7 mouse cellular contexts compared by ENCODE assay signal in the genomic region with DNA sequence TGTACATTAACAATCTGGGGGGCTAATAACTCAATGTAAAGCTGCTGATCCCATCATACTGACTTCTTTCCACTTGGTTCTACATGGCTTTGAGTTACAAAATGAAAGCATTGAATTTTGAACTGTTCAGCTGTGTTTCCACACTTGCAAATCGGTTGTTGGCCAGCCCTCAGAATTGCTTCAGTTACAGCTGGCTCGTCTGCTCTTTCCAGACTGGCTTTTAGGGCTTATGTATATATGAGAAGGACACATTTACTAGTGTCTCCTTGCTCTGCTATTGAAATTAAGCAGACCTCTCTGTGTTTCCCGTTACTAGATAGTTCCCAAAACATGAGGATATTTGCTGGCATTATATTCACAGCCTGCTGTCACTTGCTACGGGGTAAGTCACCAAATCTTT. TPM values are rescaled to one million over a fixed set of nuclear protein-coding genes. Genes with fewer than 3 reads are reported as not detected.
DNase-seq lines count a peak whose midpoint lies in the region; ATAC-seq and TF ChIP-seq lines count a peak whose summit lies in the region.

No protein-coding gene starts in this region.

- TF ChIP-seq CTCF in left cerebral cortex, adult 2 months (IDR thresholded peaks at IDR 0.05), result no peak

- H3K27ac ChIP-seq in left cerebral cortex, adult 2 months, result 0 out of 2 replicates have a peak overlapping the region, but pooled peaks have one; percentile 6
- 0 out of 2 replicates have a peak overlapping the region, but pooled peaks have one; percentile 40 for H3K27ac ChIP-seq in embryonic facial prominence, embryonic 14.5 days (replicated peaks; ENCODE audit: low read depth, low read length)

- 49% methylated on average over 4 of the region's 4 CpGs for WGBS in embryonic facial prominence, embryonic 14.5 days

- peak overlapping the region; percentile 30 for H3K4me2 ChIP-seq in embryonic facial prominence, embryonic 14.5 days (ENCODE audit: low read depth, low read length)

- 0 out of 2 replicates have a peak, but pooled peaks cover 4% of the 10 kb centered on the region for H3K4me1 ChIP-seq in embryonic facial prominence, embryonic 14.5 days (ENCODE audit: control insufficient read depth, insufficient read depth, low read length)

- H3K9me3 ChIP-seq in embryonic facial prominence, embryonic 14.5 days (ENCODE audit: control insufficient read depth, low read length), result no peaks in the 10 kb centered on the region

- DNase-seq in left cerebral cortex, adult 2 months (ENCODE audit: extremely low spot score in 1 of 2, low spot score in 2 of 2), result peak in 1 of 2 experiments; percentile 18
- DNase-seq in left cerebral cortex, adult 8-10 months (ENCODE audit: low spot score in 2 of 2), result no peak
- DNase-seq in adipocyte (ENCODE audit: low spot score), result peak; percentile 73
- DNase-seq in embryonic facial prominence, embryonic 14.5 days (ENCODE audit: low spot score), result peak; percentile 80
- DNase-seq in lung, postnatal 36 days, result peak; percentile 39
- no peak for DNase-seq in cerebellum, adult 11 months
- DNase-seq in spleen, adult 18-20 months, result no peak

- ATAC-seq in embryonic facial prominence, embryonic 14.5 days (ENCODE audit: low read depth), result no peak; the same call in 1 of the 2 replicates

- intact Hi-C loops in left cerebral cortex, adult 2 months (cut with DNase I), result no loop called here

- no peaks in the 10 kb centered on the region for H3K36me3 ChIP-seq in embryonic facial prominence, embryonic 14.5 days (ENCODE audit: control insufficient read depth, insufficient read depth, low read length)

- H3K4me3 ChIP-seq in left cerebral cortex, adult 2 months, result peak overlapping the region; percentile 21
- no peak overlapping the region for H3K4me3 ChIP-seq in embryonic facial prominence, embryonic 14.5 days (ENCODE audit: low read depth, low read length)

- H3K9ac ChIP-seq in embryonic facial prominence, embryonic 14.5 days (ENCODE audit: low read depth, low read length), result no peak overlapping the region

- no peaks in the 10 kb centered on the region for H3K27me3 ChIP-seq in embryonic facial prominence, embryonic 14.5 days (replicated peaks; ENCODE audit: control insufficient read depth, insufficient read depth, low read length)

RNA-seq across cellular contexts. Expression of a gene that starts 4.9 kb away (rescaled TPM):
- total RNA-seq in left cerebral cortex, adult 2 months (2021), result 1 to 10 TPM in 1 of 2 experiments, under 1 TPM in 1; 0.89 to 1.3 TPM
- total RNA-seq in left cerebral cortex, adult 8-10 months (2022), result 1 to 10 TPM; 1.6 to 3.4 (median 2.2) TPM
- polyA plus RNA-seq in embryonic facial prominence, embryonic 14.5 days (2014; fragmentation: Nextera tagmentation; extraction: Ambion mirVana), result 0.21 and 0.56 TPM in 2 replicates

RNA-seq across cellular contexts. Expression of a gene that starts 4.9 kb away (rescaled TPM):
- 10 to 100 TPM; 27.6 to 29.3 TPM for total RNA-seq in left cerebral cortex, adult 2 months (2021)
- total RNA-seq in left cerebral cortex, adult 8-10 months (2022), result 10 to 100 TPM; 22.4 to 36.2 (median 26.7) TPM
- polyA plus RNA-seq in embryonic facial prominence, embryonic 14.5 days (2014; fragmentation: Nextera tagmentation; extraction: Ambion mirVana), result 66.9 and 67.7 TPM in 2 replicates

RNA-seq across cellular contexts. Expression of a gene that starts 37.7 kb away (rescaled TPM):
- total RNA-seq in left cerebral cortex, adult 2 months (2021), result 1 to 10 TPM; 1.4 to 1.7 TPM
- total RNA-seq in left cerebral cortex, adult 8-10 months (2022), result 1 to 10 TPM in 3 of 4 experiments, under 1 TPM in 1; 0.40 to 3.3 (median 1.4) TPM
- polyA plus RNA-seq in embryonic facial prominence, embryonic 14.5 days (2014; fragmentation: Nextera tagmentation; extraction: Ambion mirVana), result 0.60 and 0.96 TPM in 2 replicates

RNA-seq across cellular contexts. Expression of a gene that starts 38.6 kb away (rescaled TPM):
- under 1 TPM in 1 of 2 experiments, not detected in 1; 0.32 TPM for total RNA-seq in left cerebral cortex, adult 2 months (2021)
- total RNA-seq in left cerebral cortex, adult 8-10 months (2022), result under 1 TPM in 2 of 4 experiments, not detected in 2; 0.22 to 0.30 TPM
- polyA plus RNA-seq in embryonic facial prominence, embryonic 14.5 days (2014; fragmentation: Nextera tagmentation; extraction: Ambion mirVana), result not detected in 2 replicates

RNA-seq across cellular contexts. Expression of a gene that starts 47.0 kb away (rescaled TPM):
- total RNA-seq in left cerebral cortex, adult 2 months (2021), result under 1 TPM in 1 of 2 experiments, not detected in 1; 0.54 TPM
- total RNA-seq in left cerebral cortex, adult 8-10 months (2022), result 1 to 10 TPM in 1 of 4 experiments, under 1 TPM in 1, not detected in 2; 0.57 to 1.4 TPM
- polyA plus RNA-seq in embryonic facial prominence, embryonic 14.5 days (2014; fragmentation: Nextera tagmentation; extraction: Ambion mirVana), result 5.8 and 7.8 TPM in 2 replicates

Comparison
In these comparisons a context has a peak if more than half of its experiments do, and no peak if none do; other contexts are left out.
1. DNase-seq: peak in adipocyte (single experiment), embryonic facial prominence, embryonic 14.5 days (single experiment) and lung, postnatal 36 days (single experiment); none in left cerebral cortex, adult 8-10 months (0 of 2), cerebellum, adult 11 months (single experiment) and spleen, adult 18-20 months (0 of 2).